Mouse (Mus musculus) c-Kit-negative CD71-positive TER-119-positive erythroid progenitor cells, embryonic 14.5 days (primary cell): ENCODE measurements at regions not wholly inside any gene's neighbourhood (a gene's known extent, or its start where the extent isn't known, plus 50 kb on each side); places are given as distances from the start of the nearest gene placed in this dataset.

ENCODE experiments used
- DNase-seq: peaks from one replicate; pipeline ENCODE4 v3.0.0-alpha.2; 2013; ENCODE audit warnings: low read depth, low spot score

GRCm38 (mm10) chr16:77237631-77238357 lies 224.3 kb downstream of the Usp25 start:
- no peak for DNase-seq

- DNase-seq = no peak
These were observed 223.7 kb downstream of the Usp25 start for GRCm38 (mm10) chr16:77237272-77237603.

DNA sequence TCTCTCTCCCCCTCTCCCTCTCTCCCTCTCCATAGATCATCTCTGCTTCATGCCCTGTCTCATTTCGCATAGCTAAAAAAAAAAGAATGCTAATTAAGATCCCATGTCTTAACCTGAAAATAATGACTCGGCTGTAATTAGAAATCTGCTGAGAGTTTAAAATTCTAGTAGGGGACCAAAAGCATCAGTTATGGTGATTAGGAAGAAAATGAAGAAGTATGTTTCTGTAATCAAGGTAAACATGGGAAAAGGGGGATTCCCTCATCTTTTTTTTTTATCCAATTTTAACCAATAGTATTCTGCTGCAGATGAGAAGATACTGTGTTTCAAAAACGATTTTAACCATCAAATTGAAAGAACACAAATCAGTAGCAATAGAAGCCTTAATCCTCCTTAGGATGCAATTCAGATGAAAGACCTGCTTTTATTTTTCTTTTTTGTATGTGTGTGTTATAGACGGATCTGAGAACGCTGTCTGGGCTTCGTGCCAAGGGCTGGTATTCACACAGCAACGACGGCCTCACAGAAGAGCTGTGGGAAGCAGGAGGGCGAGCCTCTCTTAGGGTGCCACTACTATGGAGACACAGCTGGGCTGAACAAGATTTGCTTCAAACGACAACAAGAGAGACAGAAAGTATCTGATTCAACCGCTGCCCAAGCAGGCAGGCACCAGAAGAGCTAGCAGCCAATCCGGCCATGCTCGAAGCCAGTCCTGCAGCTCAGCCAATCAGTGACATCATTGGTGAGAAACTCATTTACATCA lies 223.2 kb downstream of the Usp25 start:
- no peak for DNase-seq

DNA sequence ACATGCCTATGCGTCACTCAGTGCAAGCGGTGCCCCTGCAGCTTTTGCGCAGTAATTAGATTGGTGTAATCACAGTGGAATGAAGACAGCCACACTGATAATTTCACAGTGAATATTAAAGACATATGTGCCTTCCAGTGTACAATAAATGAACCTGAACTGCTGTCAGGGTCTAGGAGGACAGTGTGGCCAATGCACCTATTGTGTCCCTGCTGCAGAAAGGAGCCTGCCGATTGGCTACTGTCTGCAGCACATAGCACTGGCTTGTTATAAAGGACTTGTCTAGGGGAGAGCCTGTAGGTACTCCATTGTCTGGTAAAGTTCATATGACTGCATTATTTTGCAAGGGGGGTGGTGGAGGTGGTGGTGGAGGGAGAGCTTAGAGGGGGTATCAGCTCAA lies 222.5 kb downstream of the Usp25 start:
- no peak for DNase-seq

GRCm38 (mm10) chr16:77235449-77235848 lies 221.9 kb downstream of the Usp25 start:
- no peak for DNase-seq
